Comparison of ENCODE assay signal across 8 mouse cellular contexts in the genomic region with DNA sequence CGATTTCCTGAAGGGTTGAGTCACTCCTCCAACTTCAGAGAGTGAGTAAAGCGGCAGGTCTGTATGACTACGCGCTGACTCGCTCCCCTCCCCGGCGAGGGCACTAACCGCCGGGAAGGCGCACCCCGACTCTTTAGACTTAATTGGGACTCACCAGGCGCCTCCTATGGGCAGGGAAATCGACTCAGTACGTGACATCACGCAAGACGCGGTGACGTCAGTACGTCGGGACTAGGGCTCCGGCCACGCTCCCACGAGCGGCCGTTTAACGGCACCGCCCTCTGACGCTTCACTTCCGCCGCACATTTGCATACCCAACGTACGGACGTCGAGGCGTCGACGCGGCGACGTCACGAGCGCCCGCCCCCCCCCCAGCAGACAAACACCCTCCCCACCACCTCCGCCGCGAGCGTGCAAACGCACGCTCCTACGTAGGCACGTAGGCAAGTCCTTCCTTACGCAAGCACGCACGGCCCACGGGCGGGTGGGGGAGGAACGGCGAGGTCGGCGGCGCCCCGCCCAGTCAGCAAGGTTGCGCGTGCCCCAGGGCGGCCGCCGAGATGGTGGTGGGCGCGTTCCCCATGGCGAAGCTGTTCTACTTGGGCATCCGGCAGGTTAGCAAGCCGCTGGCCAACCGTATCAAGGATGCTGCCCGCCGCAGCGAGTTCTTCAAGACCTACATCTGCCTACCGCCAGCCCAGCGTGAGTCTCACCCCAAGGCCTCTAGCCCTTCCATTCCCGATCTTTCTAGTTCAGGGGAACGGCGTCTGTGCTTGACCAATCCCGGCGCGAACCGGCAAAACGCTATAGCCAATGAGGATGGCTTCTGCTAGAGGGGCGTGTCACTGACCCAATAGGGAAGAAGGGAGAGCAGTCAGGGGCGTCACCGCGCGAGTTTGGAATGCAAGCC. TPM values are rescaled to one million over a fixed set of nuclear protein-coding genes. Genes with fewer than 3 reads are reported as not detected.
DNase-seq lines count a peak whose midpoint lies in the region; ATAC-seq and TF ChIP-seq lines count a peak whose summit lies in the region.

A gene (plus strand): TSS at position 452 of the 910 bp plus-strand sequence.

- H3K4me1 ChIP-seq in bone marrow, adult 2 months (ENCODE audit: control insufficient read depth, insufficient read depth, low read length) = peaks cover 2% of the 10 kb centered on the region; the same call in 1 of the 2 replicates
- peaks cover 21% of the 10 kb centered on the region for H3K4me1 ChIP-seq in embryonic facial prominence, embryonic 15.5 days
- H3K4me1 ChIP-seq in limb, embryonic 14.5 days (ENCODE audit: control insufficient read depth, insufficient read depth, low read length) = peaks cover 12% of the 10 kb centered on the region
- H3K4me1 ChIP-seq in midbrain, postnatal 0 days (ENCODE audit: insufficient read depth, low read length) = peaks cover 11% of the 10 kb centered on the region

- TF ChIP-seq CTCF in bone marrow, adult 2 months (IDR thresholded peaks at IDR 0.05; ENCODE audit: control insufficient read depth, insufficient read depth, low read length) = peak; percentile 56; the same call in 1 of the 2 replicates
- peak; percentile 81 for TF ChIP-seq CTCF in midbrain, postnatal 0 days (IDR thresholded peaks at IDR 0.05)

- H3K27me3 ChIP-seq in embryonic facial prominence, embryonic 15.5 days = no peaks in the 10 kb centered on the region
- H3K27me3 ChIP-seq in limb, embryonic 14.5 days (ENCODE audit: control insufficient read depth, insufficient read depth, low read length) = no peaks in the 10 kb centered on the region
- H3K27me3 ChIP-seq in midbrain, postnatal 0 days (ENCODE audit: insufficient read depth, low read length) = no peaks in the 10 kb centered on the region

- peak within 1 kb of the TSS; percentile 81 for H3K4me2 ChIP-seq in embryonic facial prominence, embryonic 15.5 days (replicated peaks)
- peak within 1 kb of the TSS; percentile 72 for H3K4me2 ChIP-seq in limb, embryonic 14.5 days (replicated peaks; ENCODE audit: low read depth, low read length, severe bottlenecking)
- peak within 1 kb of the TSS; percentile 85 for H3K4me2 ChIP-seq in midbrain, postnatal 0 days (ENCODE audit: low read depth, low read length, poor library complexity, severe bottlenecking)

- ATAC-seq in embryonic facial prominence, embryonic 15.5 days (ENCODE audit: insufficient number of reproducible peaks, low FRiP score, low TSS enrichment, low read depth) = peak; percentile 95
- ATAC-seq in limb, embryonic 14.5 days (ENCODE audit: low FRiP score, low read depth) = peak; percentile 93
- ATAC-seq in midbrain, postnatal 0 days (ENCODE audit: low FRiP score) = peak; percentile 95

- peaks cover 11% of the 10 kb centered on the region; the same call in 1 of the 2 replicates for H3K36me3 ChIP-seq in embryonic facial prominence, embryonic 15.5 days
- peaks cover 6% of the 10 kb centered on the region; the same call in 1 of the 2 replicates for H3K36me3 ChIP-seq in limb, embryonic 14.5 days (ENCODE audit: control insufficient read depth, insufficient read depth, low read length)
- H3K36me3 ChIP-seq in midbrain, postnatal 0 days (ENCODE audit: insufficient read depth, low read length) = no peaks in the 10 kb centered on the region

- peak; percentile 98 for TF ChIP-seq POLR2A in bone marrow, adult 2 months (IDR thresholded peaks at IDR 0.05; ENCODE audit: borderline replicate concordance, control insufficient read depth, low read depth, low read length)
- peak; percentile 89; the same call in 1 of the 2 replicates for TF ChIP-seq POLR2A in limb, embryonic 14.5 days (IDR thresholded peaks at IDR 0.05; ENCODE audit: borderline replicate concordance, extremely low read depth, insufficient read depth, insufficient read length)

- WGBS in bone marrow, adult 2 months = under 1% methylated on average over 89 of the region's 91 CpGs
- WGBS in embryonic facial prominence, embryonic 15.5 days = under 1% methylated on average over 91 of the region's 91 CpGs
- under 1% methylated on average over 74 of the region's 91 CpGs for WGBS in limb, embryonic 14.5 days
- under 1% methylated on average over 82 of the region's 91 CpGs for WGBS in midbrain, postnatal 0 days

- H3K9ac ChIP-seq in embryonic facial prominence, embryonic 15.5 days = peak within 1 kb of the TSS; percentile 70
- H3K9ac ChIP-seq in limb, embryonic 14.5 days (ENCODE audit: low read depth, low read length, severe bottlenecking) = peak within 1 kb of the TSS; percentile 65
- H3K9ac ChIP-seq in midbrain, postnatal 0 days (replicated peaks; ENCODE audit: low read length, poor library complexity, severe bottlenecking) = peak within 1 kb of the TSS; percentile 63

- DNase-seq in 416B (ENCODE audit: low read depth) = peak; percentile 100
- peak; percentile 100 for DNase-seq in heart, adult 8-10 months (ENCODE audit: low spot score)
- DNase-seq in kidney, adult 9 months = peak; percentile 100
- peak; percentile 100 for DNase-seq in limb, embryonic 14.5 days (ENCODE audit: low spot score)
- peak; percentile 100 for DNase-seq in midbrain, postnatal 0 days (ENCODE audit: low spot score)
- DNase-seq in spleen, postnatal 14 days (ENCODE audit: low spot score in 2 of 2) = peak; percentile 95 to 99

- peak within 1 kb of the TSS; percentile 94 for H3K4me3 ChIP-seq in bone marrow, adult 2 months (replicated peaks; ENCODE audit: control insufficient read depth, low read depth, low read length)
- H3K4me3 ChIP-seq in embryonic facial prominence, embryonic 15.5 days (replicated peaks) = peak within 1 kb of the TSS; percentile 72
- peak within 1 kb of the TSS; percentile 64 for H3K4me3 ChIP-seq in limb, embryonic 14.5 days (replicated peaks; ENCODE audit: low read length)
- peak within 1 kb of the TSS; percentile 45 for H3K4me3 ChIP-seq in midbrain, postnatal 0 days (ENCODE audit: low read depth, low read length)

- H3K9me3 ChIP-seq in embryonic facial prominence, embryonic 15.5 days (replicated peaks) = no peaks in the 10 kb centered on the region
- H3K9me3 ChIP-seq in limb, embryonic 14.5 days (ENCODE audit: control insufficient read depth, low read length) = no peaks in the 10 kb centered on the region
- no peaks in the 10 kb centered on the region for H3K9me3 ChIP-seq in midbrain, postnatal 0 days (ENCODE audit: low read length)

- H3K27ac ChIP-seq in bone marrow, adult 2 months (ENCODE audit: control insufficient read depth, insufficient read depth, low read depth, low read length, poor library complexity) = peak within 1 kb of the TSS; percentile 98
- peak within 1 kb of the TSS; percentile 100 for H3K27ac ChIP-seq in embryonic facial prominence, embryonic 15.5 days (replicated peaks)
- H3K27ac ChIP-seq in limb, embryonic 14.5 days (replicated peaks; ENCODE audit: low read depth, low read length) = peak within 1 kb of the TSS; percentile 96
- H3K27ac ChIP-seq in midbrain, postnatal 0 days (ENCODE audit: low read depth, low read length) = peak within 1 kb of the TSS; percentile 95

RNA-seq across cellular contexts. Expression of the gene that starts here (rescaled TPM):
- 7.5 and 8.5 TPM in 2 replicates for polyA plus RNA-seq in bone marrow, adult 2 months (2011; ENCODE audit: insufficient read depth, insufficient read length, low replicate concordance, missing spikeins)
- polyA plus RNA-seq in embryonic facial prominence, embryonic 15.5 days (2015; fragmentation: Nextera tagmentation; extraction: Ambion mirVana) = 30.8 and 32.5 TPM in 2 replicates
- 10 to 100 TPM; 61.4 to 77.3 (median 68.1) TPM for total RNA-seq in heart, adult 8-10 months (2022)
- polyA plus RNA-seq in limb, embryonic 14.5 days (2012; rRNA removed) = 19.6 and 23.6 TPM in 2 replicates
- polyA plus RNA-seq in limb, embryonic 14.5 days (2014; fragmentation: Nextera tagmentation; extraction: Ambion mirVana) = 27.5 and 31.7 TPM in 2 replicates
- 34.8 and 40.1 TPM in 2 replicates for total RNA-seq in midbrain, postnatal 0 days (2014; rRNA removed)
- 33.4 and 33.9 TPM in 2 replicates for polyA plus RNA-seq in midbrain, postnatal 0 days (2015; fragmentation: Nextera tagmentation; extraction: Ambion mirVana)

Comparison
In these comparisons a context has a peak if more than half of its experiments do, and no peak if none do; other contexts are left out.
1. Peak in every context shown above with its lines: DNase-seq, ATAC-seq, H3K4me3 ChIP-seq and H3K27ac ChIP-seq.